9 mouse cellular contexts compared by ENCODE assay signal in genomic region chr2:104207948-104208347, GRCm38 (mm10).
DNase-seq lines count a peak whose midpoint lies in the region; ATAC-seq and TF ChIP-seq lines count a peak whose summit lies in the region.
"Had no signal": no experiment of that assay in that cellular context is flagged by ENCODE, and none has a peak within 500 bp of the region (broad histone marks: within the 10 kb centered on the region; RNA-seq: fewer than 3 reads in every experiment).

No protein-coding gene starts in this region.

- no peak overlapping the region for H3K4me2 ChIP-seq in heart, embryonic 12.5 days
- H3K4me2 ChIP-seq: heart, embryonic 13.5 days had no signal

- H3K9ac ChIP-seq in heart, embryonic 12.5 days = no peak overlapping the region
- H3K9ac ChIP-seq: heart, embryonic 13.5 days had no signal

- H3K4me1 ChIP-seq in heart, embryonic 12.5 days (replicated peaks) = 0 out of 2 replicates have a peak, but pooled peaks cover 7% of the 10 kb centered on the region
- H3K4me1 ChIP-seq in midbrain, embryonic 10.5 days = peaks cover 10% of the 10 kb centered on the region

- H3K27ac ChIP-seq in heart, embryonic 12.5 days (ENCODE audit: poor library complexity, severe bottlenecking) = no peak overlapping the region
- no peak overlapping the region for H3K27ac ChIP-seq in midbrain, embryonic 10.5 days (replicated peaks)
- H3K27ac ChIP-seq: heart, embryonic 13.5 days had no signal

- intact Hi-C loops in heart, postnatal 36 days (cut with DNase I) = no loop called here
- intact Hi-C loops in heart, postnatal 10 days (cut with DNase I) = no loop called here

- H3K36me3 ChIP-seq in heart, embryonic 12.5 days = no peaks in the 10 kb centered on the region
- H3K36me3 ChIP-seq in midbrain, embryonic 10.5 days = no peaks in the 10 kb centered on the region
- H3K36me3 ChIP-seq: heart, embryonic 13.5 days had no signal

- peak; percentile 25; the same call in 1 of the 2 replicates for ATAC-seq in heart, embryonic 12.5 days (ENCODE audit: insufficient number of reproducible peaks, low FRiP score)

- peaks cover 4% of the 10 kb centered on the region; the same call in 1 of the 2 replicates for H3K27me3 ChIP-seq in heart, embryonic 12.5 days (replicated peaks)
- no peaks in the 10 kb centered on the region for H3K27me3 ChIP-seq in midbrain, embryonic 10.5 days (ENCODE audit: low read depth, poor library complexity, severe bottlenecking)
- H3K27me3 ChIP-seq: heart, embryonic 13.5 days had no signal

- no peaks in the 10 kb centered on the region for H3K9me3 ChIP-seq in heart, embryonic 12.5 days (replicated peaks)
- no peaks in the 10 kb centered on the region for H3K9me3 ChIP-seq in midbrain, embryonic 10.5 days (replicated peaks)
- H3K9me3 ChIP-seq: heart, embryonic 13.5 days had no signal

- no peak for DNase-seq in heart, postnatal 36 days
- DNase-seq in brain, embryonic 14.5 days (ENCODE audit: low read depth) = peak; percentile 92
- peak; percentile 64 to 76 for DNase-seq in frontal cortex, postnatal 36 days (ENCODE audit: low spot score in 2 of 2)
- DNase-seq in midbrain, embryonic 10.5 days (ENCODE audit: low spot score) = peak; percentile 42
- no peak for DNase-seq in gastrocnemius, adult 8-10 months (ENCODE audit: low spot score in 2 of 2)
- no peak for DNase-seq in heart, postnatal 10 days
- DNase-seq in testis, postnatal 14 days (ENCODE audit: low spot score) = no peak

- TF ChIP-seq POLR2A in brain, embryonic 14.5 days (IDR thresholded peaks at IDR 0.05; ENCODE audit: borderline replicate concordance, extremely low read depth, insufficient read depth, insufficient read length, poor library complexity, severe bottlenecking) = no peak

- H3K4me3 ChIP-seq in heart, embryonic 12.5 days = no peak overlapping the region
- H3K4me3 ChIP-seq in midbrain, embryonic 10.5 days = no peak overlapping the region
- H3K4me3 ChIP-seq: heart, embryonic 13.5 days had no signal

- TF ChIP-seq CTCF in brain, embryonic 14.5 days (IDR thresholded peaks at IDR 0.05; ENCODE audit: borderline replicate concordance, extremely low read depth, insufficient read depth, insufficient read length) = no peak

- WGBS in heart, embryonic 12.5 days = 36% methylated on average over 10 of the region's 10 CpGs
- 31% methylated on average over 10 of the region's 10 CpGs for WGBS in midbrain, embryonic 10.5 days

Comparison
In these comparisons a context has a peak if more than half of its experiments do, and no peak if none do; other contexts are left out.
1. DNase-seq: peak in brain, embryonic 14.5 days (single experiment), frontal cortex, postnatal 36 days (2 of 2) and midbrain, embryonic 10.5 days (single experiment); none in heart, postnatal 36 days (0 of 2), gastrocnemius, adult 8-10 months (0 of 2), heart, postnatal 10 days (0 of 2) and testis, postnatal 14 days (single experiment).